Mouse (Mus musculus): Measurements from ENCODE around the gene C2cd4a.

- TF ChIP-seq CTCF (IDR thresholded peaks at IDR 0.05; ENCODE audit: low read depth) (no peak), EP300 (IDR thresholded peaks at IDR 0.05; ENCODE audit: low read depth) (no peak)
Measured at GRCm38 (mm10) chr9:67817898-67818667, 14.0 kb downstream of the C2cd4a start.

All from liver, embryonic 14.5 days (tissue).